Mouse (Mus musculus): ENCODE measurements at regions not wholly inside any gene's neighbourhood (a gene's known extent, or its start where the extent isn't known, plus 50 kb on each side); places are given as distances from the start of the nearest gene placed in this dataset.

- Histone ChIP-seq H3K4me3 (no peak overlapping the region), H3K9me3 (no peaks in the 10 kb centered on the region), H3K36me3 (no peaks in the 10 kb centered on the region), H3K4me2 (replicated peaks) (no peak overlapping the region), H3K27ac (replicated peaks) (no peak overlapping the region), H3K9ac (replicated peaks) (no peak overlapping the region), H3K4me1 (no peaks in the 10 kb centered on the region), H3K27me3 (no peaks in the 10 kb centered on the region)
- ATAC-seq (ENCODE audit: low FRiP score, low read depth), result no peak
Observed at GRCm38 (mm10) chr16:25224801-25225200, 61.8 kb upstream of the Tprg start.
